Mouse (Mus musculus) embryonic fibroblast, embryonic 13.5 days (primary cell): ENCODE data around the gene Slc44a3.

ENCODE experiments used
- CTCF ChIP-seq: IDR thresholded peaks from 2 replicates; pipeline ENCODE4 v1.5.1; 2011; ENCODE audit warnings: mild to moderate bottlenecking, control low read depth, low read length, moderate library complexity, borderline replicate concordance; ENCODE audit not compliant: insufficient read depth
- POLR2A ChIP-seq: IDR thresholded peaks from 2 replicates; pipeline ENCODE4 v1.6.1; 2011; ENCODE audit warnings: low read depth, mild to moderate bottlenecking, control low read depth, low read length, moderate library complexity

- TF ChIP-seq CTCF (no peak), POLR2A (no peak)
These were observed 35.2 kb upstream of the Slc44a3 start for GRCm38 (mm10) chr3:121567337-121567900.
